Mouse (Mus musculus): ENCODE results near the gene 1700025C18Rik. TPM values are rescaled to one million over a fixed set of nuclear protein-coding genes. Genes with fewer than 3 reads are reported as not detected.

1700025C18Rik gene
- polyA plus RNA-seq (2012; rRNA removed), result not detected in 2 replicates

GRCm38 (mm10) chr2:165090650-165091049, at the start of gene 1700025C18Rik:
Gene 1700025C18Rik, minus strand, starts transcription at chr2:165090750.

GRCm38 (mm10) chr2:165054888-165055852, 35.4 kb downstream of the 1700025C18Rik start, which contains the start of gene Cd40:
Gene Cd40, plus strand, starts transcription at chr2:165055627.

DNA sequence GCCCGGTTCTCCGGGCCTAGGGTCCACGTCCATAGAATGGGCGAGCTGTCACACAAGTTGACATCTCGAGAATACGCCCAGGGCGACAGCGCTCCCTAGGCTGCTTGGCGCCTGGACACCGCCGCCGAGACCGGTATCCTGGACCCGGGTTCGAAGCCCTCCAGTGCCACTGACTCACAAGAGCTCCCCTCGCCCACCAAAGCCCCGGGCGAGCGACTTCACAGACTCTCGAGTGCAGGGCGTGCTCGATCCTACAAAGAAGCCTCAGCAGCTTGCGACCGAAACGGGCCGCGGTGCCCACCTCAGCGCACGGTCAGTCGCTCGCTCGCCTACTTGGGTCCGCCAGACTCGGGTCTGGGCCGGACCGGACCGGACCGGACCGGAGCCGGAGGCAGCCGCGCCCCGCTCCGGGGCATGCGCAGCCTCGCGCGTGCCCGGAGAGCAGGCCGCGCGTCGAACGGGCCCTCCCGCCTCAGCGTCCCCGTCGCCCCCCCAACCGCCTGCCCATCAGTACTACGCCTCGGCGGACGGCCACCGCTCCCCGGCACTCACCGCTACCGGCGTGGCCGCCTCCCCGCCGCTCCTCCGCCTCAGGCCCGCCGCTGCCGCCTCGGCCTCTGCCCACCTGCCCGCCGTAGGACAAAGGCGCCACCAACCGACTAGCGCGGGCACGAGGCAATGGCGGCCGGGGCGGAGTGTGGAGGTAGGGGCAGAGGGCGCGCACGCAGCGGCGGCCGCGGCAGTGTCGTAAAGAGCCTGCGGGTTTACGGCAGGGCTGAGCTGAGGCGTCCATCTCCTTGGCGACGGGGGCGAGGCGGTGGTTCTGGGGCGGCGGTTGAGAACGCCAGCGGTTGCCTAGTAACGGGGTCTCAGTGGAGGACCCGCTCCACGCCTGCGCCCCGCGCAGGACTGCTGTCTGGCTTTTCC, 56.2 kb downstream of the 1700025C18Rik start, which contains the start of gene Ncoa5:
Ncoa5 (minus strand) TSS at position 737 of the 927 bp plus-strand sequence.

Other genes starting within 250 kb of the 1700025C18Rik start
- gene Pltp, start 233.0 kb downstream of the 1700025C18Rik start, polyA plus RNA-seq (2012; rRNA removed), result 82.0 and 82.9 TPM in 2 replicates
- gene Pcif1, start 211.4 kb downstream of the 1700025C18Rik start, polyA plus RNA-seq (2012; rRNA removed), result 29.5 and 36.3 TPM in 2 replicates
- gene Zfp335, start 179.0 kb downstream of the 1700025C18Rik start, polyA plus RNA-seq (2012; rRNA removed), result 34.2 and 35.7 TPM in 2 replicates
- gene Mmp9, start 150.0 kb downstream of the 1700025C18Rik start, polyA plus RNA-seq (2012; rRNA removed), result 4.4 and 4.7 TPM in 2 replicates
- gene Slc12a5, start 129.9 kb downstream of the 1700025C18Rik start, polyA plus RNA-seq (2012; rRNA removed), result 0.90 and 1.1 TPM in 2 replicates
- gene Ncoa5, start 55.9 kb downstream of the 1700025C18Rik start, polyA plus RNA-seq (2012; rRNA removed), result 24.8 and 26.6 TPM in 2 replicates
- 3.4 and 5.9 TPM in 2 replicates for gene Cd40, start 35.1 kb downstream of the 1700025C18Rik start, polyA plus RNA-seq (2012; rRNA removed)
- gene Cdh22, start 144.1 kb upstream of the 1700025C18Rik start, polyA plus RNA-seq (2012; rRNA removed), result 0.28 and 0.29 TPM in 2 replicates
- gene Slc35c2, start 197.1 kb upstream of the 1700025C18Rik start, polyA plus RNA-seq (2012; rRNA removed), result 47.3 and 58.3 TPM in 2 replicates
- 30.5 and 44.5 TPM in 2 replicates for gene Elmo2, start 235.7 kb upstream of the 1700025C18Rik start, polyA plus RNA-seq (2012; rRNA removed)

Data from colon, adult 2 months (tissue).